Mouse (Mus musculus): ENCODE data around the gene Fam25c. TPM values are rescaled to one million over a fixed set of nuclear protein-coding genes. Genes with fewer than 3 reads are reported as not detected.
"Not testable (repeated sequence)": the region's sequence is repeated elsewhere in the genome, so short reads cannot be mapped to it uniquely, and the experiment has no call there.

Gene Fam25c
- total RNA-seq, 2 experiments from 2014 or later: not detected

- ATAC-seq (replicated peaks; ENCODE audit: low FRiP score, poor library complexity, severe bottlenecking): no peak
These were observed 15.8 kb downstream of the Fam25c start for GRCm38 (mm10) chr14:34339446-34339845.

DNA sequence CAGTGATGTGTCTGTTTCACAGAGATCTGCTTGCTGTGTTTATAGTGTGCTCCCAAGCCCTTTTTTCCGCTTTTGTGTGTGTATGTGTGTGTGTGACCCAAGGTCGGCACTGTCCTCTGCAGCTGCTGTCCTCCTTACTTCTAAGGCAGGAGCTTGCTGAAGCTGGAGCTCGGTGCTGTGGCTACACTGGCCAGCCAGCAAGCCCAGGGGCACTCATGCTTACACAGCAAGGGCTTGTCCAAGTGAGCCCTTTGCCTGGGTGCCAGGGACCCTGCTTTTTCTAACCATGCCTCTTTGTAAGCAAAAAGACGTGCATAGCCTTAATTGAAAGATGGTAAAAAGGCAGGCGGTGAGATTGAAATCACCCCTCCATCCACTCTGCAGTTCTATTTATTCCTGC, 22.8 kb downstream of the Fam25c start:
- ATAC-seq (replicated peaks; ENCODE audit: low FRiP score, poor library complexity, severe bottlenecking): no peak

DNA sequence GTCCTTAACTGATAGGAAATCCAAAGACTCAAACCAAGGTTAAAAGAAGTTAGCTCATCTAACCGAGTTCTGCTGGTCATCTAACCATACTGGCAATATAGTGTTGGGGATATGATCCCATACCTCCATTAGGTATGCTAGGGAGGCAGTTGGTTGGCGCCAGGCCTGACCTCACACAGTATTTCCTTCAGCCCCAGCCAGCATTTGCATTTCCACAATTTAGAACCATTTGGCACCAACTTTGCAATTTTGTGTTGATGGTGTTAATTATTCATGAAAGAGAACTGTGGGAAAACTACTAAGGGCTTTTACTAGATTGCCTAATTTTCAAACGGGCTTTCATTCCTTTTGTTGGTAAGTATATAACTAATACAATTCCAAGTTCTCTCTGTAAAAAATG, 23.3 kb downstream of the Fam25c start:
- no peak for ATAC-seq (replicated peaks; ENCODE audit: low FRiP score, poor library complexity, severe bottlenecking)

DNA sequence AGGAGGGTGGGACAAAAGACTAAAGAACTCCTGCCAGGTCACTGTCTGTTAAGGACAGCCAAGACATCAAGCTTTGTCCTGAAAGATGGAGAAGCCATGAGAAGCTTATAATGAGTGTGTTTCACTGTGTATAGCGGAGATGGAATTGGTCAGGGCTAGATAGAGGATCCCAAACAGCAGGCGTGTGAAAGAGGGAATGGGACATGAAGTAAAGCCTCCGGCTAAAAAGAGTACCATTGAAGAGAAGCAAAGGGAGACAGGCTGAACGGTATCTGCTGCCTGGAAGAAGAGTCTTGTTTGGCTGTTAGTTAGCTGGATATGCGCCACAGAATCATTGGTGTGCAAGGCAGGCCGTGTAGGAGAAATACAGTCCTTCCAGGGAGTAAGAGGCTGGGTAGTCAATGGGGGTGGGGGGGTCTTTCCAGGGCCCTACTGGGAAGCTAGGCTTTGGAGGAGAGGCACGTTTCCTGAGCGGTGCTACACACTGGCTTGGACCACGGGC, 24.5 kb downstream of the Fam25c start:
- no peak for ATAC-seq (replicated peaks; ENCODE audit: low FRiP score, poor library complexity, severe bottlenecking)

GRCm38 (mm10) chr14:34327618-34328017, 27.6 kb downstream of the Fam25c start:
- ATAC-seq (replicated peaks; ENCODE audit: low FRiP score, poor library complexity, severe bottlenecking): no peak

- no peak for ATAC-seq (replicated peaks; ENCODE audit: low FRiP score, poor library complexity, severe bottlenecking)
These were observed 28.6 kb downstream of the Fam25c start for GRCm38 (mm10) chr14:34326606-34327005.

GRCm38 (mm10) chr14:34323576-34324085, 31.6 kb downstream of the Fam25c start:
- ATAC-seq (replicated peaks; ENCODE audit: low FRiP score, poor library complexity, severe bottlenecking): no peak

DNA sequence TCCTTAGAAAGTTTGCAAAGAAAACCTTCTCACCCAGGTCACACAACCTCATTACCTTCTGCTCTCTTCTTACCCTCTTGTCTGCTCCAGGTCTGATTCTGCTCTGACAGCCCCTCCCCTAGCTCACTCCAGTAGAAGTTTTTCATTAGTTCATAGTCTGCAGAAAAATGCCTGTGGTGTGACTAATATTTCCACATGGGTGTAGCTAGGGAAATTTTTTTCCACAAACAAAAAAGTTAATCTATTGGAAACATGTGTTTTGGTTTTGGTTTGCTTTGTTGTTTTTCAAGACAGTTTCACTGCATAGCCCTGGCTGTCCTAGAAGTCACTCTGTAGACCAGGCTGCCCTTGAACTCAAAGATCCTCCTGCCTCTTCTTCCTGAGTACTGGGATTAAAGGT, 37.1 kb downstream of the Fam25c start:
- ATAC-seq (replicated peaks; ENCODE audit: low FRiP score, poor library complexity, severe bottlenecking): no peak

DNA sequence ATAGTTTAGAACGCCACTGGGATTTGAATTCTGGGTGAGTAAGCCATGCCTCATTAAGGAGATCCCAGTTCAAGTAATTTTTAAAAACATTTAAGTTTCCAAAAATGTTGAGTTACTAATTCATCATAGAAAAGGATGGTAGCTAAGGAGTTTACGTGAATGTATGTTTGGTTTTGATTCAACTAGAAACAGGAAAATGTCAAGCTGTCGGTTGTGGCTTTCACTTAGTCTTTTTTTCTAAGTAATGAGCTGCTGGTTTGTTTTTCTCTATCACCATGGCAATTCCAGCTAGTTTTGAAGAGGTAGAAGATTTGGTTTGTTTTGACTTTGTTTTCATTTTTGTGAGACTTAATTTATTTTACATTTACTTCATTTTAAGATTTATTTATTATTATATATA, 37.8 kb downstream of the Fam25c start:
- ATAC-seq (replicated peaks; ENCODE audit: low FRiP score, poor library complexity, severe bottlenecking): no peak

GRCm38 (mm10) chr14:34316346-34316745, 38.9 kb downstream of the Fam25c start:
- no peak for ATAC-seq (replicated peaks; ENCODE audit: low FRiP score, poor library complexity, severe bottlenecking)

DNA sequence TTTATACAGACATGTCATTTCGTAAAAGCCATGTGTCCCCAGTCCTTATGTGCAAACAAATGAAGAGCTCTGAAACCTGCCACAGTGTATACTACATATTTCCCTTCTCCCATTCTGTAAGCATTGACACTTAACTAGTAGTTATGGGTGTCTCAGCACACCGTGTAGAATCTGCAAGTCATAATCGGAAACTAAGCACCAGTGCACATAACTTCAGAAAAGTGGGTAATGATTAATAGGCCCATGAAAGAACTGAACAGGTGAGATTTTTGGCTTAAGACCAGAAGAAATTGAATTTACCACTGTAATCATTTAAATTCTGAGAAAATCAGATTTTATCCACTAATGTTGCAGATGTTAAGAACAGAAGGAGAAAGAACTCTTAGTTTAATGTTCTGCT, 40.4 kb downstream of the Fam25c start:
- ATAC-seq (replicated peaks; ENCODE audit: low FRiP score, poor library complexity, severe bottlenecking): no peak

- not testable (repeated sequence) for ATAC-seq (replicated peaks; ENCODE audit: low FRiP score, poor library complexity, severe bottlenecking)
These were observed 40.9 kb downstream of the Fam25c start for GRCm38 (mm10) chr14:34314383-34314782.

- ATAC-seq (replicated peaks; ENCODE audit: low FRiP score, poor library complexity, severe bottlenecking): no peak
These were observed 41.6 kb downstream of the Fam25c start for GRCm38 (mm10) chr14:34313612-34314011.

GRCm38 (mm10) chr14:34312339-34313048, 42.7 kb downstream of the Fam25c start:
- ATAC-seq (replicated peaks; ENCODE audit: low FRiP score, poor library complexity, severe bottlenecking): no peak

GRCm38 (mm10) chr14:34311691-34312090, 43.5 kb downstream of the Fam25c start:
- no peak for ATAC-seq (replicated peaks; ENCODE audit: low FRiP score, poor library complexity, severe bottlenecking)

DNA sequence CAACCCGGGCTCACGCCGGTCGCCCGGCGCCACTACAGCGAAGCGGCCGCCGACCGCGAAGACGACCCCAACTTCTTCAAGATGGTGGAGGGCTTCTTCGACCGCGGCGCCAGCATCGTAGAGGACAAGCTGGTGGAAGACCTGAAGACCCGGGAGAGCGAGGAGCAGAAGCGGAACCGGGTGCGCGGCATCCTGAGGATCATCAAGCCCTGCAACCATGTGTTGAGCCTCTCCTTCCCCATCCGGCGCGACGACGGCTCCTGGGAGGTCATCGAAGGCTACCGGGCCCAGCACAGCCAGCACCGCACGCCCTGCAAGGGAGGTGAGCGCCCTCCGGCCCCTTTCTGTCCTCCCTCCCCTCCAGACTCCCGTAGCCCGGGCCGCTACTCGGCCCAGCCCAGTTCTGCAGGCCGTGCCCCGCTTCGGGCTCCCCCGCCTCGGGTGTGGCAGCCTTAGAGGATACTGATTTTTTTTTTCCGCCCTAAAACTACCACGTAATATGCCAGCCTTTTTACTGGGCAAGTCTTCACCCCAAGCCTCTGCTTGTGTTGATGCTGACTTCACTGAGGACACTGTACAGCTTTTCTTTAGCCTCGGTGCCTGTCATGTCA, 44.1 kb downstream of the Fam25c start:
- ATAC-seq (replicated peaks; ENCODE audit: low FRiP score, poor library complexity, severe bottlenecking): peak; percentile 57

DNA sequence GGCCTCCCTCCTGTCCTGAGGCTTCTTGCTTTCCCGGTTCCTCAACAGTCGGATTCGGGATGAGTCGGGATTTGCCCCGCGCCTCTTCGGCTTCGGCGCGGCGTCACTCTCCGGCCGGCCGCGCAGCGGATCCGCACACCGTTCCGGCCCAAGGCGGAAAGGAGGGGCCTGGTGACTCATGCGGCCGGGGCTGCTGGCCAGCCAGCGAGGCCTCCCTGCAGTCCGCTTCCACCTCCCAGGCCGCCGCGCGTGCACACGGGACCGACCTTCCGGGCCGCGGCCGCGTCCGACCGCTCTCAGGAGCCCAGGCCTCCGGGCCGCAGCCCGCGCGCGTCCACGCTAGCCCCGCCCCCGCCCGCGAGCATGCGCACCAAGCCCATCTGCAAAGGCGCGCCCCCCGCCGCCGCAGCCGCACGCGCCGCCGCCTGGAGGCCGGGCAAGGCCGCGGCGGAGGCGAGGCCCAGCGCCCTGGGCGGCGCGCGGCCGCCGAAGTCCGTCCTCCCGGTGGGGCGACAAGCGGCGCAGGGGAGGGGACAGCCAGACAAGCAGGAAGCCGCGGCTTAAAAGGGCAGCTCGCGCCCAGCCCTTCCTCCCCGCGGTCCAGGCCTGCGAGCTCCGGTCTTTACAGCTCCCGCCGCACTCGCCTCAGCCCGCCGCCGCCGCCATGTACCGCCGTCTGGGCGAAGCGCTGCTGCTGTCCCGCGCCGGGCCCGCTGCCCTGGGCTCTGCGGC, 44.8 kb downstream of the Fam25c start, which contains the start of the genes Shld2 and Glud1:
Gene Shld2, minus strand, starts transcription at position 260 of the 732 bp plus-strand sequence.
Gene Glud1, plus strand, starts transcription at position 494 of the 732 bp plus-strand sequence.
- ATAC-seq (replicated peaks; ENCODE audit: low FRiP score, poor library complexity, severe bottlenecking): peak; percentile 91

GRCm38 (mm10) chr14:34309907-34310233, 45.4 kb downstream of the Fam25c start:
- ATAC-seq (replicated peaks; ENCODE audit: low FRiP score, poor library complexity, severe bottlenecking): no peak

DNA sequence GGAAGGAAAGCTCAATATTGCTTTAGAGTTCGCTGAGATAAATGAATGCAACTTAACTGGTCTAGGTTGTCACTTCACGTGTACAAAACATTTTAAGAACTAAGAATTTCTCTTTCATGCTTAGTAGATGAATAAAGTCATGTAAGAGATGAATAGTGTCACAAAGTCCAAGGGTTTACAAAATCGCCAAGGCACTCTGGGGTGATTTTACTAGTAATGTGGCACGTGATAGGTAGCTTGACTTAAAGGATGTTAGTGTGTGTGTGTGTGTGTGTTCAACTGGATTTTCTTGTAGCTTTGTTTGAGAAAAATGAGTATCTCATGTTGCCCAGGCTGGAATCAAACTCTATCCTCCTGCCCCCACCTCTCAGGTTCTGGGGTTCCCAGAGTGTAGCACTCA, 46.0 kb downstream of the Fam25c start:
- ATAC-seq (replicated peaks; ENCODE audit: low FRiP score, poor library complexity, severe bottlenecking): no peak

- no peak for ATAC-seq (replicated peaks; ENCODE audit: low FRiP score, poor library complexity, severe bottlenecking)
These were observed 52.0 kb downstream of the Fam25c start for GRCm38 (mm10) chr14:34303265-34303680.

Data from erythroid progenitor cell, adult 5-6 weeks (primary cell).